Mouse (Mus musculus) spleen, adult 2 months (tissue): ENCODE measurements around the gene Iqcb1.

Source experiments
- CTCF ChIP-seq: fragments of 200-500 bp; IDR thresholded peaks from 2 replicates; pipeline ENCODE4 v1.5.1; 2011; ENCODE audit warnings: mild to moderate bottlenecking, inconsistent platforms; ENCODE audit not compliant: insufficient read depth, insufficient read length, insufficient replicate concordance; ENCODE audit errors: extremely low read depth
- POLR2A ChIP-seq: fragments of 200-500 bp; IDR thresholded peaks from 2 replicates; pipeline ENCODE4 v1.6.1; 2011; ENCODE audit warnings: low read depth, low read length, inconsistent platforms

DNA sequence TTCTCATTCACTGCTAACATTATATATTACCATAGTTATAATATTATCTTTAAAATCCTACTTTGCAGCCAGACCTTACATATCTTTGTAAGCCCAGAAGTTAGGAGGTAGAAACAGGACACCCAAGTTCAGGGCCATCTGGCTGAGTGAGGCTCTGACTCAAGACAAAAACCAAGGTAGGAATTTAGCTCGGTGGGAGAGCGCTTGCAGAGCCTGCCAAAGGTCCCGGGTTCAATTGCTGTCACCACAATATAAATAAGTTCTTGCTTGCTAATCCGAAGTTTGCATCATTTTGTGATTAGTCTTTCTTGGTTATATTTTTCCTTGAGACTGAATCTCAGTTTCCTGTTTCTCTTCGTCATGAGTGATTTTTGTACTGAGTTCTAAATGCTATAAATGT is 75.0 kb downstream of the Iqcb1 start:
- TF ChIP-seq CTCF, result no peak
- no peak for TF ChIP-seq POLR2A
